Mouse (Mus musculus): ENCODE measurements around the gene Slc35c2. TPM values are rescaled to one million over a fixed set of nuclear protein-coding genes. Genes with fewer than 3 reads are reported as not detected.

Slc35c2 gene
- total RNA-seq (2023; ENCODE audit: inconsistent age): 58.7 to 68.9 TPM (median 66.4 TPM) in 4 replicates

DNA sequence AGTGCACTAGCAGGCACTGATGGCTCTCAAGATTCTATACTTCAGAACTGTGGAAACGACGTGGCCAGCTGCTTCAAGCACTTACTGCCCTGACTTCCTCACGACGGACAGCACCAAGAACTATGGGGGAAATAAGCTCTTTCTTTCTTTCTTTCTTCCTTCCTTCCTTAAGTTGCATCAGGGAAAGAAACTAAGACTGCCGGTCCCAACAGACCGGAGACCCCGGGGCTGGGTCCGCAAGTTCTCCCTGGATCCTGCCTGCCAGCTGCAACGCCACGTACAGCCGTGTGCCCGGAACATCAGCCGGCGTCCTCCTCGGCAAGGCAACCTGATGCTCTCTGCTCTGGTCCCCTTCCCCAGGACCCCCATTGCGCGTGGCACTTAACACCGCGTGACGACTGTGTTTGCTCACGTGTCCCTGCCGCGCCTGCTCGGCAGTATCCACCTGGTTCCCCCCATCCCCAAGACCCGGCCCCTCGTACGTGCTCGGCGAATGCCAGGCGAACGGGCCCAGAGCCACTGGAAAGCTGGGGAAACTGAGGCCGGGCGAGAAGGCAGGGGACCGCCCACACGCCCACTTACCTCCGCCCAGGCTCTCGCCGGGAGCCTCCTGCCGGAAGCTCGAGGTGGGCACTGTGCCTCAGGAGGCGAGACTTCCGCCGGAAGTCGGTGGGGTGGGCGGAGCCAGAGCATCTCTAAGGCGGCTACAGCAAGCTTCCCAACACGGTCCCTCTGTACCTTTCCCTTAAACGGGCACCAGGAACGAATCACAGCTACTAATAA, at the start of gene Slc35c2:
Gene Slc35c2 (minus strand): TSS at position 668 of the 783 bp plus-strand sequence.

DNA sequence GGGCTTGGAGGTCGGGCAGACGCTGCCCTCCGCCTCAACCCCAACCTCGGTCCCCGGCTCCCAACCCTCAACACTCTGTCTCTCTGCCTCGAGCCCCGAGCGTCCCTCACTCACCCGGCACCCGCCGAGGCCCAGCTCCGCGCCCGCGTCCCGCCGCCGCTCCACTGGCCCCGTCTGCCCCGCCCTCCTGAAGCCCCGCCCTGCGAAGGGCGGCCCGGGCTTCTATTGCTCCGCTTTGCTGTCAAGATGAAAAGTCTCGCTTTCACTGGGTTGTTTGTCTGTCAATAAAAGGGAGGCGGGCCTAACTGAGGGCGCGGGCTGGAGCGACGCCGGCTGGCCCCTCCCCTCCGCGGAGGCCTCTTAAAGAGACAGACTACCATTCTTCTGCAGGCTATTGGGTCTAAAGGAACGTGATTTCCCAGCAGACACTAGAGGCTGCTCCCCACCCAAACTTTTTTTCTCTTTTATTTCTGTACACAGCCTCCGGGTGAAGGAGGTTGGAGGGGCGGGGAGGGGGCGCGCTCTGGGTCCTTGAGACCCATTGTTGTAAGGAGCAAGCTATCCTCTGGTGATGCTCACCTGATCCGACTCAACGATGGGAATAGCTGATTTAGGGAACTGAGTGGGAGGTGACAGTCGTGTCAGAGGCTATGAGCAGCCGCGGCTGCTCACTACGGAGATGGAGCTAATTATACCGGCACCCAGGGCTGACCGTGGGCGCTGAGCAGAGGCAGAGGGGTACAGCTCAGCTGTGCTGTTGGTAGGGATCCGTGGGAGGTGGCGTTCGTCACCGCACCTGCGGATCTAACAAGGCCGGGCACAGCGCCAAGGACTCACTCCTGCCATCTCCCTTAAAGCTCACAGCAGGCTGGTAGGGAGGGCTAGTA, 38.9 kb upstream of the Slc35c2 start, which contains the start of gene Elmo2:
Gene Elmo2 (minus strand): TSS at position 176 of the 887 bp plus-strand sequence.

DNA sequence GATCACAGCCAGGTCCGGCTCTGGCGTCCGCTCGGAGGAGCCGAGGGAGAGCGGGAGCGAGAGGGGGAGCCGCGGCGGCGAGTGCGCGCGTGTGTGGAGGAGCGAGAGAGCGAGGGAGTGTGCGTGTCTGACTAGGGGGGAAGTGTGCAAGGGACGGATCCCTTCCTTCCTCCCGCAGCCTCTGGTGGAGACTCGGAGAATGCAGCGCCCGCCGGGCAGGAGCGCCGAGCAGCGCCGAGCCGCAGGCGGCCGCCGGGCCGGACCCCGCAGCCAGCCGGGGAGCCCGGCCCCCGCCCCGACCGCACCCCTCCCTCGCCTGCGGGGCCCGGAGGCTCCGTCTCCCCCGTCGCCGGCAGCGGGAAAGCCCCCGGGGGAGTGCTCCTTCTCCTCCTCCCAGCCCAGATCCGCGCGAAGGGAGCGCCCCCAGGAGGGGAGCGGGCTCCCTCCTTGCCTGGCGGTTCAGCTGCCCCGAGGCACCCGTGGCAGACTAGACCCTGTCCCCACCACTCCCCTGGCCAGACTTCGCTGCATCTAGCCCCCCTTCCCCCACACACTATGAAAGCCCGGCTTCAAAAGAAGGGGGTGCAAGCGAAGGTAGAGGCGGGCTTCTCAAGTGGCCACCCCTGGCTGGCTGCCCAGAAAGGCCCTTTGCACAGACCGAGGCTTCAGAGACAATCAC, 52.9 kb downstream of the Slc35c2 start, which contains the start of gene Cdh22:
Gene Cdh22 (minus strand): TSS at position 241 of the 679 bp plus-strand sequence.

Other genes with a start within 250 kb of the Slc35c2 start
- gene Cd40, start 232.2 kb downstream of the Slc35c2 start, total RNA-seq (2023; ENCODE audit: inconsistent age): 156 to 180 TPM (median 171 TPM) in 4 replicates
- gene 1700025C18Rik, start 197.1 kb downstream of the Slc35c2 start, total RNA-seq (2023; ENCODE audit: inconsistent age): not detected in 4 replicates
- not detected in 4 replicates for gene Cdh22, start 53.0 kb downstream of the Slc35c2 start, total RNA-seq (2023; ENCODE audit: inconsistent age)
- 31.9 to 36.5 TPM (median 34.3 TPM) in 4 replicates for gene Elmo2, start 38.6 kb upstream of the Slc35c2 start, total RNA-seq (2023; ENCODE audit: inconsistent age)
- gene Zfp663, start 80.9 kb upstream of the Slc35c2 start, total RNA-seq (2023; ENCODE audit: inconsistent age): not detected in 4 replicates
- gene Zfp334, start 100.4 kb upstream of the Slc35c2 start, total RNA-seq (2023; ENCODE audit: inconsistent age): not detected in 4 replicates
- not detected in 4 replicates for gene Ocstamp, start 112.5 kb upstream of the Slc35c2 start, total RNA-seq (2023; ENCODE audit: inconsistent age)
- 0.15 to 0.36 TPM in 2 of 4 replicates, not detected in the others for gene Slc13a3, start 185.4 kb upstream of the Slc35c2 start, total RNA-seq (2023; ENCODE audit: inconsistent age)
- 13.5 to 17.8 TPM (median 13.8 TPM) in 4 replicates for gene Trp53rka, start 205.5 kb upstream of the Slc35c2 start, total RNA-seq (2023; ENCODE audit: inconsistent age)
- gene Slc2a10, start 215.9 kb upstream of the Slc35c2 start, total RNA-seq (2023; ENCODE audit: inconsistent age): not detected in 4 replicates

Data from B cell, adult (primary cell).